Mouse (Mus musculus): Measurements from ENCODE around the gene Gm45062. TPM values are rescaled to one million over a fixed set of nuclear protein-coding genes. Genes with fewer than 3 reads are reported as not detected.

The Gm45062 gene
- polyA plus RNA-seq, 1 experiment = 15.5 TPM

GRCm38 (mm10) chr6:8423142-8423541 lies 163.9 kb downstream of the Gm45062 start:
- TF ChIP-seq POLR2A (IDR thresholded peaks at IDR 0.05; ENCODE audit: borderline replicate concordance, extremely low read depth, insufficient read depth, insufficient read length, poor library complexity, severe bottlenecking) (no peak), CTCF (IDR thresholded peaks at IDR 0.05; ENCODE audit: borderline replicate concordance, extremely low read depth, insufficient read depth, insufficient read length) (no peak)
- DNase-seq (ENCODE audit: low read depth) = no peak

GRCm38 (mm10) chr6:8427692-8428091 lies 168.4 kb downstream of the Gm45062 start:
- TF ChIP-seq CTCF (IDR thresholded peaks at IDR 0.05; ENCODE audit: borderline replicate concordance, extremely low read depth, insufficient read depth, insufficient read length) (no peak), POLR2A (IDR thresholded peaks at IDR 0.05; ENCODE audit: borderline replicate concordance, extremely low read depth, insufficient read depth, insufficient read length, poor library complexity, severe bottlenecking) (no peak)
- no peak for DNase-seq (ENCODE audit: low read depth)

- TF ChIP-seq CTCF (IDR thresholded peaks at IDR 0.05; ENCODE audit: borderline replicate concordance, extremely low read depth, insufficient read depth, insufficient read length) = no peak
- TF ChIP-seq POLR2A (IDR thresholded peaks at IDR 0.05; ENCODE audit: borderline replicate concordance, extremely low read depth, insufficient read depth, insufficient read length, poor library complexity, severe bottlenecking) = no peak
- peak; percentile 57 for DNase-seq (ENCODE audit: low read depth)
Observed at GRCm38 (mm10) chr6:8430610-8431234, 171.5 kb downstream of the Gm45062 start.

DNA sequence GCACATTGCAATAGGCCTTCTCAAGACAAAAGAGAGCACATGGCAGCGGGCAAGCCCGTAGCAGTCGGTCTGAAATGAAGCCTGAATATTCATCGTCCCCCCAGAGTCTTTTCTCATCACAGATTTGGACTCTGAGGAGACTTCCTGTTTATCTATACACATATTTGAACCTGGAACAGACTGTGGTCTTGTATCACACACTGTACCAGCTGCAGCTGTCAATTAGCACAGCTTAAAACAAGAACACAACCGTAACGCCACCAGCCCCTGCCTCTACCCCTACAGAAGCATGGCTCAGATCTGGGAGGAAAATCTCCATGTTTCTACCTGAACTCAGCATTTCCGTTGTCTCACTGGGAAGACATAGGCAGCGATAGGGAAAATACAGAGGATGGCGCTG lies 173.9 kb downstream of the Gm45062 start:
- no peak for TF ChIP-seq POLR2A (IDR thresholded peaks at IDR 0.05; ENCODE audit: borderline replicate concordance, extremely low read depth, insufficient read depth, insufficient read length, poor library complexity, severe bottlenecking)
- no peak for TF ChIP-seq CTCF (IDR thresholded peaks at IDR 0.05; ENCODE audit: borderline replicate concordance, extremely low read depth, insufficient read depth, insufficient read length)
- DNase-seq (ENCODE audit: low read depth) = peak; percentile 59

GRCm38 (mm10) chr6:8437937-8438336 lies 178.7 kb downstream of the Gm45062 start:
- DNase-seq (ENCODE audit: low read depth) = no peak
- TF ChIP-seq CTCF (IDR thresholded peaks at IDR 0.05; ENCODE audit: borderline replicate concordance, extremely low read depth, insufficient read depth, insufficient read length) (no peak), POLR2A (IDR thresholded peaks at IDR 0.05; ENCODE audit: borderline replicate concordance, extremely low read depth, insufficient read depth, insufficient read length, poor library complexity, severe bottlenecking) (no peak)

- DNase-seq (ENCODE audit: low read depth) = no peak
- no peak for TF ChIP-seq POLR2A (IDR thresholded peaks at IDR 0.05; ENCODE audit: borderline replicate concordance, extremely low read depth, insufficient read depth, insufficient read length, poor library complexity, severe bottlenecking)
- no peak for TF ChIP-seq CTCF (IDR thresholded peaks at IDR 0.05; ENCODE audit: borderline replicate concordance, extremely low read depth, insufficient read depth, insufficient read length)
Observed at GRCm38 (mm10) chr6:8441814-8442213, 182.6 kb downstream of the Gm45062 start.

- TF ChIP-seq POLR2A (IDR thresholded peaks at IDR 0.05; ENCODE audit: borderline replicate concordance, extremely low read depth, insufficient read depth, insufficient read length, poor library complexity, severe bottlenecking) (no peak), CTCF (IDR thresholded peaks at IDR 0.05; ENCODE audit: borderline replicate concordance, extremely low read depth, insufficient read depth, insufficient read length) (no peak)
- peak; percentile 42 for DNase-seq (ENCODE audit: low read depth)
Observed at GRCm38 (mm10) chr6:8446786-8447185, 187.5 kb downstream of the Gm45062 start.

DNA sequence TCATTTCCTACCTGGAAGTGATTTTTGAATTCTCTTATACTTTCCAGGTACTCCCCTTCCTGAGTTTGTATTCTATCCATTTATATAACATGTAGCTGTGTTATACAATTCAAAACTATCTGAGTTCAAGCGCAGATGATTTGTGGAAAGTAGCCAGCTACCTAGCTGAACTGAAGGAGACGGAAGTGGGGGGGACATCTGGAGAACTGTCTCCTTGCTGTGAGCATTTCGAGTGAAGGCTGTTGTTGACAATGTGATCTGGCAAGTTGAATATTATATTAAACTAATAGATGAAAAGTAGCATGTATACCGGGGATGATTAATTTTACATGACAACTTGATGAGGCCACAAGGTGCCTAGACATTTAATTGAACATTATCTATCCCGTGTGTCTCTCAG lies 196.3 kb downstream of the Gm45062 start:
- TF ChIP-seq POLR2A (IDR thresholded peaks at IDR 0.05; ENCODE audit: borderline replicate concordance, extremely low read depth, insufficient read depth, insufficient read length, poor library complexity, severe bottlenecking) = no peak
- TF ChIP-seq CTCF (IDR thresholded peaks at IDR 0.05; ENCODE audit: borderline replicate concordance, extremely low read depth, insufficient read depth, insufficient read length) = no peak
- DNase-seq (ENCODE audit: low read depth) = no peak

- DNase-seq (ENCODE audit: low read depth) = no peak
- TF ChIP-seq POLR2A (IDR thresholded peaks at IDR 0.05; ENCODE audit: borderline replicate concordance, extremely low read depth, insufficient read depth, insufficient read length, poor library complexity, severe bottlenecking) = no peak
- TF ChIP-seq CTCF (IDR thresholded peaks at IDR 0.05; ENCODE audit: borderline replicate concordance, extremely low read depth, insufficient read depth, insufficient read length) = no peak
Observed at GRCm38 (mm10) chr6:8458596-8458995, 199.3 kb downstream of the Gm45062 start.

DNA sequence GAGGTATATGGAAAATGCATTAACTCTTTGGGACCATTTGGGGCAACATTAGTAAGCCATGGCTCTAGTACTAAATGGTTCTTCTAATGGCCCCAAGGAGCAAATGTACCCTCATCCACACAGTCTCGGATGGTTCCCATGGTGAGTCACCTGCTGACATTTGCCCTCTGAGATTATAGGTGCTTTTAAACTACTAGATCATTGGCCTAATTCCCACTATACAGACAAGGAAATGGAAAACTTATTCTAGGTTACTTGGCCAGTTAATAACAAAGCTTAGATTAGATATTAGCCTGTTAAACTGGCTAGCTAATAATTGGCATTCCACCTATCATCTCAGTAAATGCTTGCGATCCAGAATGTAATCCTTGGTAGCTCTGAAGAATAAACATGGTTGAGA lies 203.2 kb downstream of the Gm45062 start:
- no peak for TF ChIP-seq CTCF (IDR thresholded peaks at IDR 0.05; ENCODE audit: borderline replicate concordance, extremely low read depth, insufficient read depth, insufficient read length)
- TF ChIP-seq POLR2A (IDR thresholded peaks at IDR 0.05; ENCODE audit: borderline replicate concordance, extremely low read depth, insufficient read depth, insufficient read length, poor library complexity, severe bottlenecking) = no peak
- no peak for DNase-seq (ENCODE audit: low read depth)

DNA sequence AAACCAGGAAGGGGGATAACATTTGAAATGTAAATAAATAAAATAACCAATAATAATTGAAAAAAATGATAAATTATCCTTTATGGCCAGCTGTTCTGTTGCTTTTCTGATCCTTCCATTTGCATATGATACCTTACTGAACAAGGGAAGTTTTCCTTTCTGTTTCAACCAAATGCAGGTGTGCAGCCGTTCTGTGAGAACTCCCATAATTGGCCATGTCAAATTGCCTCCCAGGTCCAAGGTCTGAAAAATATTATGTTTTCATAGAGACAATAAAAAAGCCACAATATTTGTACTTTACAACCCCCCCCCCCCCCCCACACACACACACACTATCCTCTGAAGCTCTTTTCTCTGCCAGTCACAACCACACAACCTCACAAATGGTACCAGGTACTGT lies 206.1 kb downstream of the Gm45062 start:
- TF ChIP-seq CTCF (IDR thresholded peaks at IDR 0.05; ENCODE audit: borderline replicate concordance, extremely low read depth, insufficient read depth, insufficient read length) = no peak
- no peak for TF ChIP-seq POLR2A (IDR thresholded peaks at IDR 0.05; ENCODE audit: borderline replicate concordance, extremely low read depth, insufficient read depth, insufficient read length, poor library complexity, severe bottlenecking)
- DNase-seq (ENCODE audit: low read depth) = no peak

DNA sequence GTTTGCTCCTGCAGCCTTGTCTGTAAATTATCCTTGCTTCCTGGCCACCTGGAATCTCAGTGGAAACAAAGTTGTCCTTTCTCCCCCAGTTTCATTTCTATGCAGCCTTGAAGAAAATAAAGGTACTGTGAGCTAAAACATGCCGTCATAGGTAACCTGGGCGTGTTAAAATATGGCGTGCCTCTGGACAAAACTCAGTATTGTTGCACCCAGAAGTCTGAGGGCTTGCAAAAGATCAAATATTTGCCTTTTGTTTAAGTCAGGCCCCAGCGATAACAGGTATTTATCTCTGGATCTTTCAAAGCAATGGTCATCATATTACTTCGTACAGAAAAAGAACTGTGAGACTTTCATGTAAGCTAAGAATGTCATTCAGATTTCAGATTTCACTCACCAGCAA lies 206.7 kb downstream of the Gm45062 start:
- DNase-seq (ENCODE audit: low read depth) = no peak
- TF ChIP-seq POLR2A (IDR thresholded peaks at IDR 0.05; ENCODE audit: borderline replicate concordance, extremely low read depth, insufficient read depth, insufficient read length, poor library complexity, severe bottlenecking) = no peak
- no peak for TF ChIP-seq CTCF (IDR thresholded peaks at IDR 0.05; ENCODE audit: borderline replicate concordance, extremely low read depth, insufficient read depth, insufficient read length)

All from brain, embryonic 14.5 days (tissue).